Mouse (Mus musculus) stomach, adult 2 months (tissue): ENCODE data around the gene Serpina3g. TPM values are rescaled to one million over a fixed set of nuclear protein-coding genes. Genes with fewer than 3 reads are reported as not detected.

Experiments
- polyA plus RNA-seq: library from polyadenylated mRNA; depleted of rRNA; stranded (reverse); fragments of >200 nt; gene quantifications from 2 replicates; pipeline ENCODE4 v1.2.3, GENCODE M21; 2012; rRNA removed

Serpina3g gene
- 1.2 TPM in 2 replicates for polyA plus RNA-seq

DNA sequence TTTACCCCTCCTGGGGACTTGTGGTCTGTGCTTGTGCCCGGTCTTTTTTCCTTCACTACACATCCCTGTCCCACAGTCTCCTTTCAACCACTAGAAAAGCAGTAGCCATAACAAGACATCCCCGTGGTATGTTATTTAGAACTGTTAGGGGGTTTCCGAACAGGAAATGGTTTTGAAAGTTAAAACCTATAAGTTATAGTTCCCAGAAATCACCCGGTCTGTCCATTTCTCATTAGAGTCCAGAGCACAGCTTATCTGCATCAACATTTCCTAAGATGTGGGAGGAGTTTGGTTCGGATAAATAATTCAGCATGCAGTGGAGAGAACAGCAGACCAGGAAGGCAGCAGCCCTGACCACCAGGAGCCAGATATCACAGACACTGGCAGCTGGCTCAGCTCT is at the start of gene Serpina3g:
TSS of gene Serpina3g (plus strand) at position 331 of the 400 bp plus-strand sequence.

DNA sequence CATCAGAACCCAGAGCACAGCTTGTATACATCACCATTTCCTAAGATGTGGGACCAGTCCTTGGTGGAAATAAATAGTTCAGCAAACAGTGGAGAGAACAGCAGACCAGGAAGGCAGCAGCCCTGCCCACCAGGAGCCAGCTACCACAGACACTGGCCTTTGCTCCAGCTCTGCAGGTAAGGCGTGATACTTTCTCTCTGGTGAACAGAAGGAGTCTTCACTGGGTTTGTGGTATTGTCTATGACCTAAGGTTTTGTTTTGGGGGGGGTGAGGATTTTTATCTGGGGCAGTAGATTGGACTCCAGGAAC is 21.6 kb upstream of the Serpina3g start, which contains the start of gene Serpina3f:
TSS of gene Serpina3f (plus strand) at position 100 of the 309 bp plus-strand sequence.

DNA sequence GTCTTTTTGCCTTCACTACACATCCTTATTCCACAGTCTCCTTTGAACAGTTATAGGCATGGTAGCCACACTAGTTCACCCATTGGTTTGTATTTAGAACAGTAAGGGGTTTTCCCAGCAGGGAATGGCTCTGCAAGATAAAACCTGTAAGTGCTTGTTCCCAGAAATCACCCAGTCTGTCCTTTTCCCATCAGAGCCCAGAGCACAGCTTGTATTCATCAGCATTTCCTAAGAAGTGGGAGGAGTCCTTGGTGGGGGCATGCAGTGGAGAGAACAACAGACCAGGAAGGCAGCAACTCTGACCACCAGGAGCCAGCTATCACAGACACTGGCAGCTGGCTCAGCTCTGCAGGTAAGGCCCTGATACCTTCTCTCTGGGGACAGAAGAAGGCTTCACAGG is 26.8 kb downstream of the Serpina3g start, which contains the start of gene Serpina3i:
TSS of gene Serpina3i (plus strand) at position 260 of the 400 bp plus-strand sequence.

Other genes with a start within 250 kb of the Serpina3g start
- 0.13 and 0.48 TPM in 2 replicates for gene Serpina11, start 246.3 kb upstream of the Serpina3g start, polyA plus RNA-seq
- 0.73 and 1.8 TPM in 2 replicates for gene Serpina9, start 222.5 kb upstream of the Serpina3g start, polyA plus RNA-seq
- gene Serpina12, start 191.8 kb upstream of the Serpina3g start, polyA plus RNA-seq: 0.70 and 2.3 TPM in 2 replicates
- gene Serpina5, start 135.1 kb upstream of the Serpina3g start, polyA plus RNA-seq: not detected in 2 replicates
- gene Serpina3a, start 123.5 kb upstream of the Serpina3g start, polyA plus RNA-seq: not detected in 2 replicates
- gene Serpina3b, start 108.2 kb upstream of the Serpina3g start, polyA plus RNA-seq: 0.10 TPM in 1 of 2 replicates, not detected in the other
- gene Serpina3c, start 82.4 kb upstream of the Serpina3g start, polyA plus RNA-seq: 0.11 and 0.25 TPM in 2 replicates
- 0.04 and 0.12 TPM in 2 replicates for gene Serpina3f, start 21.7 kb upstream of the Serpina3g start, polyA plus RNA-seq
- gene Serpina3i, start 26.9 kb downstream of the Serpina3g start, polyA plus RNA-seq: 0.05 and 0.08 TPM in 2 replicates
- not detected in 2 replicates for gene Serpina3j, start 78.3 kb downstream of the Serpina3g start, polyA plus RNA-seq
- 0.50 TPM in 1 of 2 replicates, not detected in the other for gene Serpina3k, start 102.2 kb downstream of the Serpina3g start, polyA plus RNA-seq
- 0.03 and 0.08 TPM in 2 replicates for gene Serpina3m, start 102.2 kb downstream of the Serpina3g start, polyA plus RNA-seq
- 21.8 and 45.8 TPM in 2 replicates for gene Serpina3n, start 170.5 kb downstream of the Serpina3g start, polyA plus RNA-seq
- gene Gsc, start 237.1 kb downstream of the Serpina3g start, polyA plus RNA-seq: 0.16 and 1.0 TPM in 2 replicates